Mouse (Mus musculus) lung, postnatal 0 days (tissue): Measurements from ENCODE around the gene Olfr1413. TPM values are rescaled to one million over a fixed set of nuclear protein-coding genes. Genes with fewer than 3 reads are reported as not detected.

Experiments
- ATAC-seq: fragments of 200-750 bp; cut with Nextera tagmentation; 2 replicates; pipeline ENCODE4 v1.8.0; 2017; ENCODE audit warnings: moderate library complexity
- DNase-seq: peaks from one replicate; pipeline ENCODE4 v3.0.0-alpha.2; 2016; ENCODE audit warnings: low spot score
- H3K27ac ChIP-seq: fragments of 300-500 bp; sonication (generic); 2 replicates; pipeline ENCODE4 v1.5.1; 2014; ENCODE audit warnings: antibody characterized with exemption, mild to moderate bottlenecking, low read length, mixed read lengths
- H3K27me3 ChIP-seq: fragments of 300-500 bp; sonication (generic); replicated peaks from 2 replicates; pipeline ENCODE4 v1.6.1; 2014; ENCODE audit warnings: low read length, mixed read lengths; ENCODE audit not compliant: insufficient read depth
- H3K36me3 ChIP-seq: fragments of 300-500 bp; sonication (generic); 2 replicates; pipeline ENCODE4 v1.6.1; 2014; ENCODE audit warnings: low read length, mixed read lengths; ENCODE audit not compliant: insufficient read depth
- H3K4me1 ChIP-seq: fragments of 300-500 bp; sonication (generic); 2 replicates; pipeline ENCODE4 v1.6.1; 2014; ENCODE audit warnings: antibody characterized with exemption, low read depth, low read length, mixed read lengths; ENCODE audit not compliant: insufficient read depth
- H3K4me2 ChIP-seq: fragments of 300-500 bp; sonication (generic); replicated peaks from 2 replicates; pipeline ENCODE4 v1.6.1; 2014; ENCODE audit warnings: low read depth, mild to moderate bottlenecking, low read length, moderate library complexity, mixed read lengths
- H3K4me3 ChIP-seq: fragments of 300-500 bp; sonication (generic); 2 replicates; pipeline ENCODE4 v1.5.1; 2014; ENCODE audit warnings: low read depth, low read length
- H3K9ac ChIP-seq: fragments of 300-500 bp; sonication (generic); replicated peaks from 2 replicates; pipeline ENCODE4 v1.6.1; 2014; ENCODE audit warnings: low read depth, mild to moderate bottlenecking
- H3K9me3 ChIP-seq: fragments of 300-500 bp; sonication (generic); 2 replicates; pipeline ENCODE4 v1.6.1; 2016; ENCODE audit warnings: low read length, mixed read lengths
- CTCF ChIP-seq: IDR thresholded peaks from 2 replicates; pipeline ENCODE4 v1.5.1; 2016; ENCODE audit warnings: antibody characterized with exemption, mild to moderate bottlenecking
- EP300 ChIP-seq: IDR thresholded peaks from 2 replicates; pipeline ENCODE4 v1.6.1; 2016; ENCODE audit warnings: antibody characterized with exemption, mild to moderate bottlenecking, control low read depth
- WGBS: fragments of 180-500 bp; shearing (Covaris S2); extraction: QIAGEN DNeasy Blood & Tissue Kit; methylation state at CpG from one replicate; pipeline ENCODE4 v1.1.7; 2014; 5-methylcytosine and 5-hydroxymethylcytosine counted together
- polyA plus RNA-seq: library from polyadenylated mRNA; unstranded; fragments of >200 nt; fragmentation: Nextera tagmentation; extraction: Ambion mirVana; gene quantifications from 2 replicates; pipeline ENCODE4 v1.2.1, GENCODE M21; 2015

The Olfr1413 gene
- polyA plus RNA-seq, 1 experiment from 2014 or later, result not detected

GRCm38 (mm10) chr1:92616046-92616445 lies 44.9 kb downstream of the Olfr1413 start:
- ATAC-seq (no peak), DNase-seq (no peak)
- whole genome bisulfite sequencing, result 74% methylated on average over 1 of the region's 1 CpGs
- Histone ChIP-seq H3K9ac (no peak overlapping the region), H3K4me3 (no peak overlapping the region), H3K4me1 (no peaks in the 10 kb centered on the region), H3K27ac (no peak overlapping the region), H3K9me3 (no peaks in the 10 kb centered on the region), H3K4me2 (no peak overlapping the region), H3K36me3 (no peaks in the 10 kb centered on the region), H3K27me3 (no peaks in the 10 kb centered on the region)
- TF ChIP-seq CTCF (no peak), EP300 (no peak)

- no peak within 1 kb of the TSS for H3K4me3 ChIP-seq
- H3K36me3 ChIP-seq, result no peaks in the 10 kb centered on the region
- no peak for TF ChIP-seq CTCF
- no peak for TF ChIP-seq EP300
- H3K9me3 ChIP-seq, result no peaks in the 10 kb centered on the region
- no peak within 1 kb of the TSS for H3K27ac ChIP-seq
- H3K27me3 ChIP-seq, result no peaks in the 10 kb centered on the region
- H3K9ac ChIP-seq, result no peak within 1 kb of the TSS
- DNase-seq, result no peak
- H3K4me1 ChIP-seq, result no peaks in the 10 kb centered on the region
- no peak within 1 kb of the TSS for H3K4me2 ChIP-seq
- 63% methylated on average over 2 of the region's 2 CpGs for WGBS
- ATAC-seq, result no peak
Observed at GRCm38 (mm10) chr1:92617488-92617887, 46.4 kb downstream of the Olfr1413 start, which contains the start of gene Olfr12. Gene Olfr12, plus strand, starts transcription at chr1:92617788.

GRCm38 (mm10) chr1:92618360-92618759 lies 47.2 kb downstream of the Olfr1413 start:
- Histone ChIP-seq H3K9me3 (no peaks in the 10 kb centered on the region), H3K36me3 (no peaks in the 10 kb centered on the region), H3K9ac (no peak overlapping the region), H3K27ac (no peak overlapping the region), H3K4me1 (no peaks in the 10 kb centered on the region), H3K27me3 (no peaks in the 10 kb centered on the region), H3K4me2 (no peak overlapping the region), H3K4me3 (no peak overlapping the region)
- WGBS, result 43% methylated on average over 4 of the region's 4 CpGs
- no peak for ATAC-seq
- TF ChIP-seq EP300 (no peak), CTCF (no peak)
- no peak for DNase-seq

Other genes with a start within 250 kb of the Olfr1413 start
- gene Ndufa10, start 97.5 kb upstream of the Olfr1413 start, polyA plus RNA-seq, result 160 and 162 TPM in 2 replicates
- gene Olfr1416, start 86.2 kb upstream of the Olfr1413 start, polyA plus RNA-seq, result not detected in 2 replicates
- not detected in 2 replicates for gene Olfr1415, start 75.2 kb upstream of the Olfr1413 start, polyA plus RNA-seq
- gene Olfr1414, start 52.7 kb upstream of the Olfr1413 start, polyA plus RNA-seq, result not detected in 2 replicates
- not detected in 2 replicates for gene Olfr1412, start 14.5 kb downstream of the Olfr1413 start, polyA plus RNA-seq
- gene Olfr1411, start 23.1 kb downstream of the Olfr1413 start, polyA plus RNA-seq, result not detected in 2 replicates
- gene Olfr1410, start 34.5 kb downstream of the Olfr1413 start, polyA plus RNA-seq, result not detected in 2 replicates
- gene Olfr12, start 46.5 kb downstream of the Olfr1413 start, polyA plus RNA-seq, result not detected in 2 replicates
- 342 and 355 TPM in 2 replicates for gene Cops9, start 70.7 kb downstream of the Olfr1413 start, polyA plus RNA-seq
- gene Otos, start 77.5 kb downstream of the Olfr1413 start, polyA plus RNA-seq, result 0.24 TPM in 1 of 2 replicates, not detected in the other